Mouse (Mus musculus) bone marrow, adult 2 months (tissue): ENCODE data around the gene Tcerg1l. TPM values are rescaled to one million over a fixed set of nuclear protein-coding genes. Genes with fewer than 3 reads are reported as not detected.

Source experiments
- H3K27ac ChIP-seq: fragments of 200-500 bp; 2 replicates; pipeline ENCODE4 v1.5.1; 2012; ENCODE audit warnings: low read depth, mild to moderate bottlenecking, control low read depth, inconsistent platforms, low read length; ENCODE audit not compliant: control insufficient read depth, poor library complexity, insufficient read depth
- H3K4me1 ChIP-seq: fragments of 200-500 bp; 2 replicates; pipeline ENCODE4 v1.6.1; 2011; ENCODE audit warnings: low read length; ENCODE audit not compliant: control insufficient read depth, insufficient read depth
- H3K4me3 ChIP-seq: fragments of 200-500 bp; replicated peaks from 2 replicates; pipeline ENCODE3; 2011; ENCODE audit warnings: mild to moderate bottlenecking, low read depth, low read length, control low read depth; ENCODE audit not compliant: control insufficient read depth
- CTCF ChIP-seq: fragments of 200-500 bp; IDR thresholded peaks from 2 replicates; pipeline ENCODE4 v1.5.1; 2011; ENCODE audit warnings: low read length, control low read depth; ENCODE audit not compliant: control insufficient read depth, insufficient read depth
- POLR2A ChIP-seq: fragments of 200-500 bp; IDR thresholded peaks from 2 replicates; pipeline ENCODE4 v1.6.1; 2011; ENCODE audit warnings: low read depth, mild to moderate bottlenecking, control low read depth, low read length, borderline replicate concordance; ENCODE audit not compliant: control insufficient read depth
- WGBS: fragments of 180-500 bp; shearing (Covaris S2); methylation state at CpG from one replicate; pipeline ENCODE4 v1.1.7; 2018; 5-methylcytosine and 5-hydroxymethylcytosine counted together
- polyA plus RNA-seq: library from polyadenylated mRNA; stranded (reverse); fragments of >200 nt; gene quantifications from 2 replicates; pipeline ENCODE4 v1.2.4, GENCODE M21; 2011; ENCODE audit warnings: low replicate concordance; ENCODE audit not compliant: missing spikeins, insufficient read depth, insufficient read length

Gene Tcerg1l
- polyA plus RNA-seq, result not detected in 2 replicates

DNA sequence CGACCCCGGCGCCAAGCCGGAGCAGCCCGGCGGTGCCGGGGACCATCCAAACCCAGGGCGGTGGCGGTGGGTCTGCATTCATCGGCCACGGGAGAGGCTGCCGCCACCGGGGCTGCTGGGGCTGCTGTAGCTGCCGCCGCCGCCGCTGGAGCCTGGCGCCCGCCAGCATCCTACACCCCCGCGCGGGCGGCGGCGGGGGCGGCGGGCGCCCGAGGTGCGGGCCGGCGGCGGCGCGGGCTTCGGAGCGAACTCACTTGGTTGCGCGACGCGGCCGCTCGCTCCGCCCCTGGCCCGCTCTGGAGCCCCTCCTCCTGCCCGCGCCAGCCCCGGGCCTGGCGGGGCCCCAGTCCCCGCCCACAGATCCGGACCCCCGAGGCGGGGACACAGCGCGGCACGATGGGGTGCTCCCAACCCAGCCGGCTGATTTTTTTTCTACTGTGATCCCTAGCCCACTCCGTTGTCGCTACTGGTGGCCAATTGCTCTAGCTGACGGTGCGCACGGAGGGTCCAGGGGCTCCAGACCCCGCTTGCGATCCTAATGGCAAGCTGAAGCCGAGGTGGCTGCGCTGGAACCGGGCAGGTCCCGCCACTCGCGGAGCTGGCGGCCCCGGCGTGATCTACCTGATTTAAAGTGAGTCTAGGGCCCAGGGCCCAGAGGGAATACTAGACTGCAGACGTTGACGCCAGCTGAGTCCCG lies at the start of gene Tcerg1l:
Gene Tcerg1l (minus strand): TSS at position 246 of the 697 bp plus-strand sequence.
- TF ChIP-seq CTCF (no peak), POLR2A (no peak)
- no peak within 1 kb of the TSS for H3K4me3 ChIP-seq
- 3% methylated on average over 74 of the region's 76 CpGs for whole genome bisulfite sequencing
- no peaks in the 10 kb centered on the region for H3K4me1 ChIP-seq
- H3K27ac ChIP-seq, result no peak within 1 kb of the TSS

DNA sequence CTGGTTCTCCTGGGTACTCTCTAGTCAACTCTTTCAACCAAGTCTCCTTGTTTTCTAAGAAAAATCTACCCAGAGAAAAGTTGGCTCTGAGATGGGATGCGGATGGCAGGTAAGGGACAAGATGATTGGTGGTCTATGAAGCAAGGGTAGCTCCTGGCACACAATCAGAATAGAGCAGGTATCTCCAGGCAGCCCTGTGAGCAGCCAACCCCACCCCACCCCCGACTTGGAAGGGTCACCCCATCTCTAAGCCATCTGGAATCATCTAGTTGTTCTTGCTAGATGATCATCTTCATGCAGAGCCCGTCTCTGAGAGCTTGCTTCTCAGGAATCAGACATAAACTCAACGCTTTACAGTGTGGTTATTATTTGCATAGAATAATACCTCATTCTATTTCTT lies 44.6 kb upstream of the Tcerg1l start:
- 59% methylated on average over 4 of the region's 4 CpGs for WGBS
- Histone ChIP-seq H3K4me3 (no peak overlapping the region), H3K27ac (no peak overlapping the region), H3K4me1 (no peaks in the 10 kb centered on the region)
- TF ChIP-seq CTCF (no peak), POLR2A (no peak)

DNA sequence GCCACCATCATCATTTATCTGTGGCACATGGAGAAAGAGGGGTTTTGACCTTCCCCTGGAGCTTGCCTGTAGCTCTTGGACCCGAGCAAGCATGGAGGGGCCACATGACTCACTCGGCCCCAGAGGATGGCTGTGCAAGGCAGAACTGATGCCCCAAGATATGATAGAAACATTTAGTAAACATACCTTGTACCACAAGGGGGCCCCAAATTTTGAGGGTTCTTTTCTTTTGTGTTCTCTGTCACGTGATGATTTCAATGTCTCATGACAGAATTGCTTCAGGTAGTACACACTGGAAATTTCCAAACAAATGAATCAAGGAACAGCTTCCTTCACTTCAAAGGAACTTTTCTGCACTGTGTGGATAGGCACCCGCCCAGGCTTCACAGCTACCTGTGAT lies 35.0 kb upstream of the Tcerg1l start:
- Histone ChIP-seq H3K4me1 (no peaks in the 10 kb centered on the region), H3K4me3 (no peak overlapping the region), H3K27ac (no peak overlapping the region)
- WGBS, result 51% methylated on average over 4 of the region's 4 CpGs
- TF ChIP-seq POLR2A, result no peak
- TF ChIP-seq CTCF, result no peak

DNA sequence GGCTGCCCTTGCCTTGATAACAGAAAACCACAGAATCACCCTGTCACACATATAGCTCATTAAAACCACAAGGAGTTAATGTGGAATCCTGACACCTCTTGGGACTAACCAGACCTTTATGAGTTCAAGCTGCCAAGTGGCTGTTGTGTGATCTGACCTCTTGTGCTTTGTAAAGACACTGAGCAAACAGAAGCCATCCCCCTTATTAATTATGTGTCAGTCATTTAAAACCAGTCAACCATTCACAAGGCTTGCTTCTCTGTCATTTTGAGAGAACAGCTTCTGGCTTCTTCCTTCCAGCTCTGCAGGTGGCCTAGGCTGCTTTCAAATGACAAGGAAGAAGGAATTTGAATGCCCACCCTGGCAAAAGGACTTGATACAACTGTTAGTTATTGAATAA lies 33.9 kb upstream of the Tcerg1l start:
- no peak overlapping the region for H3K27ac ChIP-seq
- no peak overlapping the region for H3K4me3 ChIP-seq
- TF ChIP-seq POLR2A (no peak), CTCF (no peak)
- no peaks in the 10 kb centered on the region for H3K4me1 ChIP-seq

DNA sequence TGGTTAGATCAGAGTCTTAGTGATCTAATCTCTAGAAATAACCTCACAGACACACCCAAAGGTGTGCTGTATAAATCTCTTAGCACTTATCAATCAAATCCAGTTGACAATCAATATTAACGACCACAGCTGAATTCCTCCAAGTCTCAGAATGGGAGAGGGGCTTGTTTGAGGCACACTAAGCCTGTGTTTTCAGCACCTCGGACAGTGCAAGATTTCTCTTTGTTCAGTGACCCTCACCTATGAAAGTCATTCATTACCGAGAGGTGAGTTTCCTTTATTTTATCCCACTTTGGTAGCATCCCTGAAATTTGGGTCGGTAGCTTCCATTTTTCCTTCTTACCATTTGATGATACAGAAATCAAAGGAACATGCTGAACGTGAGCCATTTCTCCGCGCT lies 32.4 kb upstream of the Tcerg1l start:
- Histone ChIP-seq H3K4me1 (no peaks in the 10 kb centered on the region), H3K27ac (no peak overlapping the region), H3K4me3 (no peak overlapping the region)
- TF ChIP-seq CTCF, result no peak
- TF ChIP-seq POLR2A, result no peak
- 56% methylated on average over 7 of the region's 7 CpGs for WGBS

DNA sequence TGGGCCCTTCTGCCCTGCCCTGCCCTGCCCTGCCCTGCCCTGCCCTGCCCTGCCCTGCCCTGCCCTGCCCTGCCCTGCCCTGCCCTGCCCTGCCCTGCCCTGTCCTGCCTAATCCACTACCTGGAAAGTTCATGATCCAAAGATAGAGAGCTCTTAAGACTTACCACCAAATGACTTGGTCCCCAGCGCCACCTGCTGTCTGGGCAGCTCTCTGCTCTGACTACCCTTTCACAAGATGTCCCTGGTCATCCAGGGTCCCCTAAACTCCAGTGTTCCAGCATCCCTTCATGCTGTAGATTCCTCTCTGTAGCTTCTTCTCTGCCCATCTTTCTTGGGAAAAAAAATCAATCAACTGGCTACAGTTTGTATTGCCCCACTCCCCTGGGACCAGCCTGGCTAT lies 31.3 kb upstream of the Tcerg1l start:
- no peak for TF ChIP-seq POLR2A
- TF ChIP-seq CTCF, result peak; percentile 28; the same call in 1 of the 2 replicates
- 6% methylated on average over 1 of the region's 1 CpGs for WGBS
- Histone ChIP-seq H3K27ac (no peak overlapping the region), H3K4me1 (no peaks in the 10 kb centered on the region), H3K4me3 (no peak overlapping the region)

DNA sequence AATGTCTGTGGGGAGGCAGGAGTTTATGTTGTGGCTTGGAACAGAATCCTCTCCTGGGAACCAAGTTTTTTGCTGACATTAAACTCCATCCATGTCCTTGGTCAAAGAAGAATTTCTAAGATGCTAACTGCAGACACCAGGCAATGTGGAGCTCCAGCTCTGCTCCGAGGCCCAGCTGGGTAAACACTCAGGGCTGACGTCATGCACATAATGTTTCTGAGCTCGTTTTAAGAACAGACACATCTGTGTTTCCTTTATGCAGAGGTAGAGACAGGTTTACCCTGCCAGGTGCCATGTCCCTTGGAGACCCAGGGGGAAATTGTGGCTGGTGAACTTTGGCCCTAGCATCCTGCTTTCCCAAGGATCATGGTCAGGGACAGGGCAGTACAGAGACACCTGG lies 29.9 kb upstream of the Tcerg1l start:
- H3K4me3 ChIP-seq, result no peak overlapping the region
- TF ChIP-seq CTCF (no peak), POLR2A (no peak)
- H3K27ac ChIP-seq, result no peak overlapping the region
- H3K4me1 ChIP-seq, result no peaks in the 10 kb centered on the region
- 34% methylated on average over 3 of the region's 3 CpGs for WGBS

DNA sequence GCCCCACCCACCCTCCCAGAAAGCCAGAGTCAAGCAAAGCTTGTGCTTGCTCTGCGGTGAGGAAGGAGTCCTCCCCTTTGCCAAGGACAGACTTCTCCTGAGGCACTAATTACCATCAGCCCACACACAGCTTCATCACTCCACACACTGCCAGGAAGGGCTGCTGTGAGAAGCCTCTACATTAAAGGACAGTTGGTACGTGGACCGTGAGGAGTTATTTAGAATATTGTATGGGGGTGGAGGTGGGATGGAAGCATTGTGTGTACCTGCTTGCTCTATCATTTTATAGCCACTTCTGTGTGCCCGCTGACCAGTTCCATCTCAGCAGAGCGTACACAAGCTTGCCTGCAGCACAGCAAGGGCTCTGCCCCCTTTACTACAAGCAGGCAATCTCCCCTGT lies 16.0 kb upstream of the Tcerg1l start:
- Histone ChIP-seq H3K4me1 (no peaks in the 10 kb centered on the region), H3K4me3 (no peak overlapping the region), H3K27ac (no peak overlapping the region)
- TF ChIP-seq POLR2A, result no peak
- TF ChIP-seq CTCF, result no peak
- 80% methylated on average over 5 of the region's 5 CpGs for WGBS

DNA sequence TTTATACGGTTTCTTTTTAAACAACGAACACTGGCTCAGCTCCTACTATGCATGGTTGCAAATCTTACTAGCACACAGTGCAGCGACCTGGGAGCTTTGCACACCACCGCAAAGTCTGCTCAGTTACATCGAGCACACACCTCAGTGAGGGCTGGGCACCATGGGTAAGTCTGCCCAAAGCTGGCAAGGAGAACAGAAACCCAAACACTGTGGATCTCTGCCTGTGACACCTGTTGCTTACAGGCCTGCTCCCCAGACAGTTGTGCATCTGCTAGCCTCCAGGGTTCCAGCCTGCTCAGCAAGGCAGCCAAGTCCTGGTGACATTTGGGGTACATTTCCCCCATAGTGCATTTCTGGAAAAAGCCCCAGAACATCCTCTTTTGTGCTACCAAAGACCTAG lies 4.1 kb upstream of the Tcerg1l start:
- 83% methylated on average over 5 of the region's 5 CpGs for whole genome bisulfite sequencing

More for the DNA sequence above, 4.1 kb upstream of the Tcerg1l start:
- H3K4me3 ChIP-seq, result no peak overlapping the region
- H3K27ac ChIP-seq, result no peak overlapping the region
- no peak for TF ChIP-seq CTCF
- no peak for TF ChIP-seq POLR2A
- H3K4me1 ChIP-seq, result no peaks in the 10 kb centered on the region
